Mouse (Mus musculus) adrenal gland, adult 2 months (tissue): ENCODE results near the gene Abhd13. TPM values are rescaled to one million over a fixed set of nuclear protein-coding genes. Genes with fewer than 3 reads are reported as not detected.
A peak's percentile ranks its signal among the peaks of the same experiment; 100 is the strongest.

Experiments used
- DNase-seq: peaks from one replicate; pipeline ENCODE4 v3.0.0; 2021
- long read RNA-seq: library from polyadenylated mRNA; stranded (forward); transcript quantifications from one replicate; pipeline ENCODE4 v2.0.0, GENCODE M21; 2021
- polyA plus RNA-seq: library from polyadenylated mRNA; depleted of rRNA; stranded (reverse); fragments of >200 nt; gene quantifications from 2 replicates; pipeline ENCODE4 v1.2.3, GENCODE M21; 2012; rRNA removed
- total RNA-seq, 2 experiments: library from RNA; stranded (reverse); gene quantifications; 2 replicates each; pipeline ENCODE4 v1.2.3; 2021

Abhd13 gene
- 10 to 100 TPM; 18.9 to 22.6 TPM for total RNA-seq
- polyA plus RNA-seq: 2.1 and 2.7 TPM in 2 replicates
- long read RNA-seq, full-length matches to known transcripts: 16 of 17 reads
- long read RNA-seq, partial matches to known transcripts: 1 of 17 reads
- long read RNA-seq, other reads (novel, unspliced or antisense): 0 of 17 reads

DNA sequence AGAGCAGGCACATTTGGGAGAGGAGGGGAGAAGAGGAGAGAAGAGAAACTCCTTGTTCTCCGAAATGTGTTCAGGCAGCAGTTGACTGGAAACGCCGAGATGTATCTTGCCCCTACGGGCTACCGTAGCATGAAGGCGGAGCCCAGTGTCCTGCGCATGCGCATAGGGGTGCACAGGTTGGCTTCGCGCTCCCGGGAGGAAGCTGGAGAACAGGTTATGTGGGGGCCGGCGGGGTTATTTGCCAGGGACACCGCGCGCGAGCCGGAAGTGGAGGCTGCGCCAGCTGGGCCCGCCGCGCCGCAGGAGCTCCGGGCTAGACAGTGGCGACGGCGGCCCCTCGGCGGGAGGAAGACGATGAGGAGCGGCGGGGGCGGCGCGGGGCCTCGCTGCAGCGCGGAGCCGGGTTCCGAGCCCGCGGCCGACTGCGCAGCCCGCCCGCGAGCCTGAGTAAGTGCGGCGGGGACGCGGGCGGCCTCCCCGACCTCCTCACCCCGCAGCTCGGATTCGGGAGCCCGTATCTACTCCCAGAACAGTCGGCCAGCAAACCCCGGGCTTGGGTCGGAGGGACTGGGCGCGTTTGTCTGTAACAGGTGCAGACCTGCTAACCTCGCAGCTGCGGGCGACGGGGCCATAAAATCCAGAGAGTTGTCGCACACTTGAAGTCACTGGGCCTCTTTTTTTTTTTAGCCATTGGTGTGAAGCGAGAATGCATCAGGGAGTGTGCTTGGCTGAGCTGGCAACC lies at the start of gene Abhd13, which contains the start of gene Lig4:
Gene Abhd13 (plus strand): TSS at position 135 of the 742 bp plus-strand sequence.
Gene Lig4 (minus strand): TSS at position 114 of the 742 bp plus-strand sequence.
- DNase-seq: peak; percentile 99

GRCm38 (mm10) chr8:9929746-9930445 lies 47.6 kb upstream of the Abhd13 start:
- no peak for DNase-seq

DNA sequence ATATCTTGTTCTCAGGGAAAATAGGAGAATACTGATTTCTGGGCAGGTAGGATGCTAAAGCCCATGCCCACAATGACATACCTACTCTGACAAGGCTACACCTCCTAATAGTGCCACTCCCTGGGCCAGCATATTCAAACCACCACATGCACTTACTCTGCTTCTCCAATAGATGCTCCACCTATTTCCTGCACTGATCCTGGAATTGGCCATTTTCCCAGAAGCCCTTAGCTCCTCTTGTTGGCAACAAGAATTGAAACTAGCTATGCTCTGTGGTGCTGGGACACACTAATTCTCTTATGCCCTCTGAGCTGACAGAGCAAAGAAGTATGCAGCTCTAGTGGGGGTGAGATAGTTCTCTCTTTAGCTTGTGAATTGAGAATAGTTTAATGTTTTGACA lies 44.8 kb upstream of the Abhd13 start:
- DNase-seq: no peak

DNA sequence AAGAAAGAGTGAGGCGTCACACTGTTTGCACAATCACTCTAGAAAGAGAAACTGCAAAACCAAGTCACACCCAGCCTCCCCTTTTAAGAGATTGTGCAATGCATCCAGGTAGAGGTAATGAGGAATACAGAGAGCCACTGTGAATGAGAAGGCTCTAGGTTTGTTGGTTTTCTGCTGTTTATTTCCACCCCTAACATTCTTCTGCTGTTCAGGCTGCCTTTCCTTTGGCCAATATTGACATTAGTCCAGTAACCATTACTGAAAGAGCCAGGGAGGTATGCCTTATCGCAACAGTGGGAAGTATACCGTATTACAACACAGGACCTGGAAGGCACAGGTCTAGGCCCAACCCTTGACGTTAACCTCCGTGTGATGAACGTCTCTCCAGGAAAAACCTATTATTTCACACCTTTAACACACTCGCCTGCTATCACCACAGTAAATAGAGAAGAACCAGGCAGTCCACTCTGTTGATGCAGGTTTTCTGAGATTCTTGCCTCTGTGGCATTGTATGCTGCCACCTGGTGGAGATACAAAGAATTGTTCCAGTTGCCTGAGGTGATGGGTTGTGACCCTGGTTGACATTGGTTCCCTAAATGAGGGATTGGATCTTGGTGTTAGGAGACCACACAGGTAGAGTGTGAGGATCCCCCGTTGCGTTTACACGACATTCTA lies 42.5 kb upstream of the Abhd13 start:
- peak; percentile 26 for DNase-seq

GRCm38 (mm10) chr8:9935574-9935973 lies 41.9 kb upstream of the Abhd13 start:
- DNase-seq: no peak

DNA sequence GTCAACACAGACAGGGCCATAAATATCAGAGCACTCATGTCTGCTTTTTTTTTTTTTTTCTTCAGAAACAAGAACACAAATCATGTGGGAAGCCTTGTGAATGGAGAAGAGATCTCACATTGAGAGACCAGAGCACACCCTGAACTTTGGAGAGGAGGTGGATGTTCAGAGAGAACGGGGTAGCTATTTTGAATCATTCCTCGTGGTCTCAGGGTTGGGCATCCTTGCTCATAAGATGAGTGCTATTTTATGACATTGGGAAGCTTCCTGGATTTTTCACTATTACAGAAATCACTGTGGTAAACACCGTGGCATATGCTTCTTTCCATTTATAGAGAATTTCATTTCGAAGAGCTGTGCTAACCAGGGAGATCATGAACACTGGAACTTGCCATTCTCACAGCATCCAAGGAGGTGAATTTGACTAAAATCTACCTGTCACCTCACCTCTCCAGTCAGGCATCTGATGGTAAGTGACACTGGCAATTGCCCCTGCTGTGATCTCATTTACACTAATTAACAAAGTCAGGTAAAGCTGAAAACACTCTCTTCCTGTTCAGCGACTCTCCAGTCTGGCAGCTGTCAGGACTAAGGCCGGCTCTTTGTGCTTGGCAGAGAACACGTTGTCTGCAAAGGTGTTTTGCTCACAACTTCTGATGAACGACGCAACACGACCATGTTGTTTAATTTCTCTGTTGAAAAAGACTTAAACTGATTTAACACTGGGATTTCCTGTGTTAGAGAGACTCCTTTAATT lies 28.2 kb upstream of the Abhd13 start:
- DNase-seq: no peak

DNA sequence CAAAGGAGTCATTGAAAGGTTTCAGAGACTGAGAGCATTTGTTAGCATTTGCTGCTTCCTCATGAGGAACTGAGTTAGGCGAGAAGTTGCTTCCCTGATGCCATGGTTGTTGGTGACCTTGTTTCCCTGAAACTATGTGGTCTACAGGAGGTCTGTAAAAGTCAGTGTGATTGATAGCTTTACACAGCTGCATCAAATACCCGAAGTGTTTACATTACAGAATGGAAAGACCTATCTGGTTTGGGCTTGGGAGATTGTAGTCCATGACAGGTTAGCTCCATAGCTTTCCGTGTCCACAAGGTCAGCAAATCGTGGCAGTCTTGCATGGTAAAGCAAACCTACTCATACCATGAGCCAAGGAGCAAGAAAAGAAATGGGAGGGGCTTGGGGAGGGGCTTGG lies 19.2 kb upstream of the Abhd13 start:
- no peak for DNase-seq

DNA sequence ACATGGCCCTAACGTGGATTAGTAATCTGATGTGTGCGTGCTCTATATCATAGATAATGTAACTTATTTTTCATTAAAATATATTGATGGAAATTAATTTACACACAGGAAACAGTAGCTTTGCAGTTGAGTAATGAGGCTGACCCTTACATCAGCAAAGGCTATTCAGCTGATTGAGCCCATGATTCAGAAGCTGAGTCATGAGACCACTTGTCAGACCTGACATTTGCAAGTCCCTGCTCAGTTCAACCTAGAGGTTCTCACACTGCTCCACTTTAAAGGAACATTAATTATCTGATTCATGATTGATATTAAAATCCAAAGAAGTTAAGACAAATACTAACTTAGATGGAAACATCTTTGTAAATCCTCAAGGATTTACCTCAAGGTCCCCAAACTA lies 17.6 kb upstream of the Abhd13 start:
- DNase-seq: peak; percentile 63

DNA sequence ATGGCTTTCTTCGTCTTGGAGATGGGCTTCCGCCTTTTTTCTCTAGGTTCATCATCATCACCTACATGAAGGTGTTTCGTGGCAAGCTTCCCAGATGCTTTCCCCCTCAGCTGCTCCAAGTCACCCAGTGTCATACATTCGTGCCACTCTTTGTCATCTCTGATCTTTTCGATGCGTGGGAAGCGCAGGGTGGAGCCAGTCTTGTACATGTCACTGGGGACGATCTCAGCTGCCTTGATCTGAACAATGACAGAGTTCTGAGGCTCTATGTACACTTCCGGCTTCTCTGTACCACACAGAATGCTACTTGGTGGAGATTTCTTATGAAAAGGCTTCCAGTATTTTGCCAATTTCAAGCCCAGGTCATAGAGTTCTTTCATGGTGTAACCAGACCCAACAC lies 5.6 kb upstream of the Abhd13 start:
- DNase-seq: no peak

GRCm38 (mm10) chr8:9975276-9975675 lies 2.2 kb upstream of the Abhd13 start:
- no peak for DNase-seq

DNA sequence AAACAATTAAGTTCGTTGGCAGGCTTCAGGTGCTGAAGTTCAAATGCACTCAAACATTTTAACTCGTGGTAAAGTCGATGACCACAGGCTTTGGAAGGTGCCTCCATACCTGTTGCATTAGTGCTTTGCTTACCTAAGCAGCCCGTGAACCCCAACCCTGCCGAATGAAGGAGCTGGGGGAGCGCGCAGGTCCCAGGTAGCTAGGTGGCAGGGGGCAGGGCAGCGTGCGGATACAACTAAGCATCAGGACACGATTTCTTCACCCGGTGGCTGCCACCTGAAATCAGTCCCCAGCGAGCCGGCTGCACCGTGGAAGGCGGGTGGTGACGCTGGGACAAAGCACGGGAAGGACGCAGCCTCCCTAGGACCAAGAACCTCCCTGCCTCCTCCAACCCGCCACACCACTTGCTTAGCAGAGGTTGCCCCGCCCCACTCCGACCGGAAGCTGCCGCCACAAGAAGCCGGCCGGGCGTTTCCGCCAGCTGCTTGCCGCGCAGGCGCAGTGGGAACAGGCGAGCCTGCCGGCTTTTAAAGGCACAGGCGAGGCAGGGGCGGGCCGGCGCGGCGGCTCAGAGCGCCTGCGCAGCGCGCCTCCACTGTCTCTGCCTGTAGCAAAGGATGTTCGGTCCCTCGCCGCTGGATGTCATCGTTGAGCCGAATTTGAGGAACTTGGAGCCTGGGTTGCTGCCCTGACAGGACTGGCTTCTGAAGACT lies 1.5 kb upstream of the Abhd13 start:
- peak; percentile 100 for DNase-seq

DNA sequence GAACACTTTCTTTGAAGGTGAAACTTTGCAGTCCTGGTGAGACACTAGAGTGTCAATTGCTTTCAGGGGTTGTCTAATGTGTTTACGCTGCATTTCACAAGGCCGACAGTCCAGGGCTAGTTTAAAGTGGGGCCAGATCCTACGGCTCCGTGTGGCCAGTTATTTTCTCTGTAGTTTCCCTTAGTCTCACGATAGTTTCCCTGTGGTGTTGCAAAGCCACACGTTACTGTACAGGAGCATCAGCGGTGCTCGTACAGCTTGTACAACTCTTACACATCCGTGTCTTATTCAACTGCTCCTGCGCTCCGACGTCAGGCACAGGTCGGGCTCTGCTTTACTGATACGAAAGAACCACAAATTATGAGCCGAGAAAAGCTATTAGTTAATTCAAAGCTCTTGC lies 491 bp upstream of the Abhd13 start:
- DNase-seq: no peak

DNA sequence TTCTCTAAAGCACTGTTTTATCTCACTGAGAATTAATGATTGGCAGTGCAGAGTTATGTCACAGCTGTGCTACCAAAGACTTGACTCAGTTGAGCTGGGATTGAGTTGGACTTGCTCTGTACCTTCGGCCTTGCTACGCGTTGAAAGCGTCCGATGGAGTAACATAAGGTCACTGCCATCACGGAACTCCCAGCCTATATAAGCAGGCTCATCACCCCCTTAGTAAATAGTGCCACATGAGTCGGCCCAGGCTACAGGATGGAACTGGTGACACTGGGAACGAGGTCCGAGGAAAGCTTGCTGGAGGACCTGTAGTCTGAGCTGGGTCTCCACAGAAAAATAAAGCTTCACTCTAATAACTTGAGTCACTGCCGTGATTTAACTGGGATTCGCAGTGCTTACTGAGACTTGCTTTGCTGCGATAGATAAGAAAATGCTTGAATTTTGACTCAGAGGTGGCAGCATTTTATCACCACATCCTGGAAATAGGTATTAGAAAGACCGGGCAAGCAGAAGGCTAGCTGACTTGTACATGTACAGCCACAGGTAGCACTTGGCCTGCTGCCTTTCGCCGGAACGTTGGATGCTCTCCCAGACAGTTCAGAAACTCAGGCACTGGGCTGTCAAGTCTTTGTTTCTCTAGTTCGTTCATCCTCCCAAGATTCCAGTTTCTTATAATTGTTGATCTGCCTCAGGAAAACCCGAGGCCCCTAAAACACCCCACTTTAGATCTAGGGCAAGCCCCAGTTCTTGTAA lies 1.1 kb downstream of the Abhd13 start:
- peak; percentile 12 for DNase-seq

DNA sequence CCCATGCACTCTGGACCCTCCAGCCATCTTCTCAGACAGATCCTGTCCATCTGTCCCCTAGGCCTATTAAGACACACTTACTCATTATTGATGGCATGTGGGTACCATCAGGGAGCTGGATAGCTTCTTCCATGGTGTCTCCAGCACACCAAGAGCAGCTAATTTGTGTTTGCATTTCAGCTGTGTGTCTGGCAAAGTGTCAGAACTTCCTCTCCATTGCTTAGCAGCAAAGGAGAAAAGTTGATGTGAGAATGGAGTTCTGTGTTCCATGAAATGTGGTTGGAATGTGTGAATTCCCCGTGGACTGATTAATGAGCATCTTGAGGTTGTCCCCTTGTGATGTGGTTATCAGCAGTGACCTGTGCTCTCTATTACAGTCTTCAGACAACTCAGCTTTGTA lies 2.2 kb downstream of the Abhd13 start:
- DNase-seq: no peak

DNA sequence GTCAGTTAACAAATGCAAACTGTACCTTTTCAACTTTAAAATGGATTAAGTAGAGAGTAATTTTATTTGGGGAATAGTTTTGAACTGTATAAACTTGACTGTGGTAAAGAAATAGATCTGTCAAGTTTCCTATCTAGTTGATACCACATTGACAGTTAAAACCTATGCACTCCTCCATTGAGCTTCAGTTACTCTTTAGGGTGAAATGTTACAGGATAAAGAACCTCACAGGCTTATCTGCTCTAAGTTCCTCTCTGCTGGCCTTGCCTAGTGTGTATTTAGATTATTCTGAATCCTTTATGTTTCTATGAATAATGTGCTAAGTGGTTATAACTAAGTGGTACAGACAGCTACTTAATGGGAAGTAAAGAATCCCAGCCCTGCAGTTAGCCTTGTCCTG lies 2.7 kb downstream of the Abhd13 start:
- DNase-seq: no peak

DNA sequence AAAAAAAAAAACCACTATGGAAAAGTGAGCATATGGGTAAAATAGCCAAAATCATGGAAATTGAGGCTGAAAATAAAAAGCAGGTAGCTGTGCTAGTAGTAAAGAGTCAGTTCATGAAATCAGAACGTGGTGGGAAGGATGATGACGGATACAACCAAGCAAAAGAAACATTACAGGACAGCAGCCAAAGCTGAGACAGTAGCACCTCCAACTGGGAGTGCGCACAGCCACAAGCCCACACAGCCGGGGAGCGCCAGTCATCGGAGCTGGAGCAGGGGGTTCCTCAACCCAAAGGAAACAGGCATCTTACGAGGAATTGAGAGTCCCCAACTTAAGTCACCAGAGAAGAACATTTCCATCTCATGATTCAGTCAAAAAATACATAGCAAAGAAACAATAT lies 26.6 kb downstream of the Abhd13 start:
- DNase-seq: no peak

DNA sequence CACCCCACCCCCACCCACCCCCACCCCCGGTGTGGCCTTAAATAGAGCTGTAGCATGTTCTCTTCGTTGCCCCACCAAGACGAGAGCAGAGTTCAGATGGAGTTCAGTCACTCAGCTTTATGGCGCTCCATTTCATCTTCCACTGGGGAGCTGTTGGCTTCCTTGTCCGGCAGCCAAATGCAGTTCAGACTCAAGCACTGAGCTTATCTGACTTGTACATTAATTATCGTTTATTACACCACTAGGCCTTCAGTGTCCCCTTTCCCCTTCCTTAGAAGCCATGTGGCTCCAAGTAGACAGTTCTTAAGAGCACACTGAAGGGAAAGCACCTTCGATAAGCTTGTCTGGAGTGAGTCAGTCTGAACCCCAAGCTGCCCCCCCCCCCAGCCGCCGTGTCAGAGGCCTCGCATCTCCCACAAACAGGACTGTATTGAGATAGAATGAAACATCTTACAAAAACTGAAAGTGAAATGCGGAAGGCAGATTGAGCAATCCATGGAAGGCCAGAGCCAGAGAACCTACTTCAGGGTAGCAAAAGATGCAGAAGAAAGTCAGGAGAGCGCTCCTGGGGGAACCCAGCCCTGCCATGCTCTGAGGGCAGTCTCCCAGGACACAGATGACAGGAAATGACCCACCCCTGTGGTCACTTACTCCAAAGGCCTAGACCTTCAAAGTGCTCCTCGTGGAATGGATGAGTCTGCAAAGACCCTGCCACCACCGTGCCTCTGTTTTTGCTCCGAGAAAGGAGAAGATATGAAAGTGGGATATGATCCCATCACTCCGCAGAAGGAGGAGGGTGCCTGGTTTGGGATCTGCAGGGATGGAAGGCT lies 28.9 kb downstream of the Abhd13 start, which contains the start of gene Tnfsf13b:
Gene Tnfsf13b (plus strand): TSS at position 312 of the 830 bp plus-strand sequence.
- DNase-seq: peak; percentile 26

DNA sequence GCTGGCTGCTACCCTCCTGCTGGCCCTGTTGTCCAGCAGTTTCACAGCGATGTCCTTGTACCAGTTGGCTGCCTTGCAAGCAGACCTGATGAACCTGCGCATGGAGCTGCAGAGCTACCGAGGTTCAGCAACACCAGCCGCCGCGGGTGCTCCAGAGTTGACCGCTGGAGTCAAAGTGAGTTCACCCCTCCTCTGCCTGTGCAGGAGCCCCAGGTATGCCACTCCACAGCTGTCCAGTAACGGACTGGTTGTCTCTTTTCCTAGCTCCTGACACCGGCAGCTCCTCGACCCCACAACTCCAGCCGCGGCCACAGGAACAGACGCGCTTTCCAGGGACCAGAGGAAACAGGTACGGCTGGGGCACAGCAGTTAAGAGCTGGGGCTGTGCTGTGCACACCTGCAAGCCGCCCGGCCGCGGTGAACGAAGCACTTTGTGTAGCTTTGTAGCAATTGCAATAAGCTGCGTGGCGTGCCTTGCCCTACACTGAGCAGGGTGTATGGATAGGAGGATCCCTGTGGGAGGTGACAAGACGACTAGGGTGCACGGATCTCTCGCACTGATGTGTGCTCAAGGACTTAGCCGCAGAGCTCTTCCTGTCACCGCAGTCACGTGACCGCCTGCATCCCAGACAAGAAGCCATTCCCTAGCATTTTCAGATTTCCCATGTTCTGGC lies 29.6 kb downstream of the Abhd13 start:
- DNase-seq: peak; percentile 74

DNA sequence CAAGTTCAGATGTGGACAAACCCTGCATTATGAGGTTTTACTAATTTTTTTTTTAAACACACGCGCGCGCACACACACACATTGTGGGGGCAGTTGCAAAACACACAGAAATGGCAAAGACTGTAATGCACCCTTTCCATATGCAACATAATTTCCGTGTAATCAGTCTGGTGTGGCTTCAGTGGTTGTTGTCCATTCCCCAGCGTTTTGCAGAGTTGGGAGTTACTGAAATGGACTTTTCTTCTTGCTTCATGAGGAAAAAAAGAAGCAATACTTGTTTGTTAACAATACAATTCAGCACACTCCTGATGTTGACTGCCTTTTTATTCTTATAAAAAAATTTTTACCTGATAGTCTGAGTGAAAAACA lies 30.1 kb downstream of the Abhd13 start:
- DNase-seq: no peak
